Mouse (Mus musculus) embryonic facial prominence, embryonic 14.5 days (tissue): Measurements from ENCODE around the gene Lrrc49. TPM values are rescaled to one million over a fixed set of nuclear protein-coding genes. Genes with fewer than 3 reads are reported as not detected.

ENCODE experiments used
- ATAC-seq: fragments of 200-750 bp; cut with Nextera tagmentation; 2 replicates; pipeline ENCODE4 v1.8.0; 2017; ENCODE audit warnings: low read depth, moderate number of reproducible peaks, moderate TSS enrichment
- DNase-seq: peaks from one replicate; pipeline ENCODE4 v3.0.0-alpha.2; 2015; ENCODE audit warnings: low spot score
- H3K27ac ChIP-seq: fragments of 300-500 bp; sonication (generic); replicated peaks from 2 replicates; pipeline ENCODE4 v1.5.1; 2014; ENCODE audit warnings: low read depth, mild to moderate bottlenecking, low read length, moderate library complexity
- H3K27me3 ChIP-seq: fragments of 300-500 bp; sonication (generic); replicated peaks from 2 replicates; pipeline ENCODE4 v1.6.1; 2014; ENCODE audit warnings: low read length; ENCODE audit not compliant: control insufficient read depth, insufficient read depth
- H3K36me3 ChIP-seq: fragments of 300-500 bp; sonication (generic); 2 replicates; pipeline ENCODE4 v1.6.1; 2014; ENCODE audit warnings: low read length, mixed read lengths; ENCODE audit not compliant: control insufficient read depth, insufficient read depth
- H3K4me1 ChIP-seq: fragments of 300-500 bp; sonication (generic); 2 replicates; pipeline ENCODE4 v1.6.1; 2014; ENCODE audit warnings: antibody characterized with exemption, low read length; ENCODE audit not compliant: control insufficient read depth, insufficient read depth
- H3K4me2 ChIP-seq: fragments of 300-500 bp; sonication (generic); 2 replicates; pipeline ENCODE4 v1.6.1; 2014; ENCODE audit warnings: low read depth, mild to moderate bottlenecking, low read length, moderate library complexity, mixed read lengths
- H3K4me3 ChIP-seq: fragments of 300-500 bp; sonication (generic); 2 replicates; pipeline ENCODE4 v1.5.1; 2014; ENCODE audit warnings: low read depth, mild to moderate bottlenecking, low read length
- H3K9ac ChIP-seq: fragments of 300-500 bp; sonication (generic); 2 replicates; pipeline ENCODE4 v1.6.1; 2014; ENCODE audit warnings: low read depth, mild to moderate bottlenecking, low read length, moderate library complexity, mixed read lengths
- H3K9me3 ChIP-seq: fragments of 300-500 bp; sonication (generic); 2 replicates; pipeline ENCODE4 v1.6.1; 2016; ENCODE audit warnings: low read length; ENCODE audit not compliant: control insufficient read depth
- WGBS: fragments of 180-500 bp; shearing (Covaris S2); extraction: QIAGEN DNeasy Blood & Tissue Kit; methylation state at CpG from one replicate; pipeline ENCODE4 v1.1.7; 2014; 5-methylcytosine and 5-hydroxymethylcytosine counted together
- polyA plus RNA-seq: library from polyadenylated mRNA; unstranded; fragments of >200 nt; fragmentation: Nextera tagmentation; extraction: Ambion mirVana; gene quantifications from 2 replicates; pipeline ENCODE4 v1.2.1, GENCODE M21; 2014

The Lrrc49 gene
- polyA plus RNA-seq, 1 experiment from 2014 or later: 20.4 TPM

DNA sequence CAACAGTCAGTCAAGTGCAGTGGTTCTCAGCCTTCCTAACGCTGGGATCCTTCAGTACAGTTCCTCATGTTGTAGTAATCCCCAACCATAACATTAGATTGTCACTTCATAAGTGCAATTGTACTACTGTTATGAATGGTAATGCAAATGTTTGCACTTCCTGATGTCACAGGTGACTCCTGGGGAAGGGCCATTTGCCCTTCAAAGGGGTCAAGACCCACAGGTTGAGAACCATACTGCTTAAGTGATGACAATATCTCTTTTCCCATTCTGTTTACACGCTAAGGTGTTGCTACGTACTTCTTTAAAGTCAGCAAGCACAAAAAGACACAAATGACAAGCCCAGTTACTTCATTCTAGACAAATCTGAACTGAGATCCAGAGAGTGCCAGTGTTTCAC lies 22.4 kb downstream of the Lrrc49 start:
- Histone ChIP-seq H3K27ac (no peak overlapping the region), H3K4me3 (no peak overlapping the region), H3K4me1 (no peaks in the 10 kb centered on the region), H3K36me3 (peaks cover 23% of the 10 kb centered on the region), H3K9me3 (no peaks in the 10 kb centered on the region), H3K9ac (no peak overlapping the region), H3K27me3 (no peaks in the 10 kb centered on the region), H3K4me2 (no peak overlapping the region)
- DNase-seq (no peak), ATAC-seq (no peak)
- WGBS: 96% methylated on average over 3 of the region's 3 CpGs

DNA sequence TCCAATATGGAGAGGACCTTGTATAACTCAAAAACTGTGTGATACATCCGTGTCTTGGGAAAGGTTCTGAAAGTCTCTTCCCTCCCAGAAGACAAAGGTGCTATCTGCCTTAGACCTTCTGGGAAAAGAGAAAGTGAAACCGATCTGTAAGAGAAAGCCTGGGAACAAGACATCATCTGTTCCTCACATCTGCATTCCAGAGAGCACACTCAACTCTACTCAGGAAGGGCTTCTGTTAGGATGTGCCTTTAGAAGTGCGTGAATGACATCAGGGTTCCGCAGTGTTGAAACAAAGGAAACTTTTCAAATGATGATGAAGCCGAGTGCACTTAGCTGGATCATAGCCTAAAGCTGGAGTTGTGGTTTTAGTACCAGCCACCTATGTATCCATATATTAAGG lies 23.1 kb downstream of the Lrrc49 start:
- no peak overlapping the region for H3K9ac ChIP-seq
- no peak overlapping the region for H3K4me2 ChIP-seq
- 82% methylated on average over 5 of the region's 5 CpGs for WGBS
- H3K27ac ChIP-seq: no peak overlapping the region
- no peaks in the 10 kb centered on the region for H3K4me1 ChIP-seq
- H3K27me3 ChIP-seq: no peaks in the 10 kb centered on the region
- no peak overlapping the region for H3K4me3 ChIP-seq
- peaks cover 19% of the 10 kb centered on the region for H3K36me3 ChIP-seq
- no peaks in the 10 kb centered on the region for H3K9me3 ChIP-seq
- ATAC-seq (no peak), DNase-seq (no peak)

DNA sequence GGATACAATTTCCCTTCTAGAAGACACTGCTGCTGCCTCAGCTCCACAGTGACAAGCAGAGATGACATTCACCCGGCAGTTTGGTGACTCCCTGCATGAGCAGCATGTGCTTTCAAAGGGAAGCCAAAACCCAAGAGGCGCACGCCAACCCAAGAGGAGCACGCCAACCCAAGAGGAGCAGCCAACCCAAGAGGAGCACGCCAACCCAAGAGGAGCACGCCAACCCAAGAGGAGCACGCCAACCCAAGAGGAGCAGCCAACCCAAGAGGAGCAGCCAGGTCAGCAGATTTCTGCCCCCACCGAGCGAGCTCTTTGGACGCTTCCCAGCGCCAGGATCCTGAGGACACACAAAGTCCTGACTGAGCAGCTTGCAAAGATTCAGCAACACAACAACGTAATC lies 23.6 kb downstream of the Lrrc49 start:
- no peak for DNase-seq
- Histone ChIP-seq H3K9me3 (no peaks in the 10 kb centered on the region), H3K4me1 (no peaks in the 10 kb centered on the region), H3K27me3 (no peaks in the 10 kb centered on the region), H3K4me3 (no peak overlapping the region), H3K36me3 (peaks cover 19% of the 10 kb centered on the region), H3K4me2 (no peak overlapping the region), H3K27ac (no peak overlapping the region), H3K9ac (no peak overlapping the region)
- no peak for ATAC-seq
- 93% methylated on average over 12 of the region's 12 CpGs for WGBS

DNA sequence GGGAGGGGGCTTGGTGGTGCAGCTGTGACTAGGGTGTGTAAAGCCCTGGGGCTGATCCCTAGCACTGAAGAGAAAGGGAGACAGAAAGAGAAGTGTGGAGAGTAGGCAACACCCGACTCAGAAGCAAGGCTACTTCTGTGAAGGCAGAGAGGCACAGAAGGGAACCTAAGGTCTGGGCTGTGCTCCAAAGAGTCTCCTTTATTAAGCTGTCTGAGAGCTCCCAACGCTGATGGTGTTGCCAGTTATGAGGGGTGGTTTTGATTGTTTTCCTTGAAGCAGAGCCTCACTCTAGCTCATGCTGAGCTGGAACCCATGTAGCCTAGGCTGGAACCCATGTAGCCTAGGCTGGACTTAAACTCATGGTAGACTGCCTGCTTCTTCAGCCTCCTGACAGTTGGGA lies 25.0 kb downstream of the Lrrc49 start:
- no peak for DNase-seq
- H3K9me3 ChIP-seq: no peaks in the 10 kb centered on the region
- H3K4me2 ChIP-seq: no peak overlapping the region
- ATAC-seq: no peak
- no peak overlapping the region for H3K4me3 ChIP-seq
- no peaks in the 10 kb centered on the region for H3K27me3 ChIP-seq
- H3K36me3 ChIP-seq: peaks cover 19% of the 10 kb centered on the region
- no peaks in the 10 kb centered on the region for H3K4me1 ChIP-seq
- H3K9ac ChIP-seq: no peak overlapping the region
- no peak overlapping the region for H3K27ac ChIP-seq
- WGBS: 81% methylated on average over 2 of the region's 2 CpGs

DNA sequence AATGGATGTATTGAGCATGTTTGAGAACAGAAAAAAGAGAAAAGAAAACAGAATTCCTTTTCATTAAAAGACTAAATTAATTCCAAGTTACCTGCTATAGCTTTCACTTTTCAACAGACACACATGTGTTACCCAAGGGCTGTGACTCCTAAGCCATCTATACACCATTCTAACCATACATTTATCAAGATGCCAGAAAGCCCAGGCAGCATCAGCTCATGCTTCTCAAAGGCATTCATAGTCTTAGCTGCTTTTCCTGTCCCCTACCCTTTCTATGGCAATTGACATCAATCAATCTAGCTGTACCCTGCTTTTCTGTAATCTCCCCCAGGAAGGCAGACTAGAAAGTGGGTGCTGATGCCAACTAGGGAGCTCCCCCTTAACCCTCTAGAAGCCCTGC lies 34.4 kb downstream of the Lrrc49 start:
- Histone ChIP-seq H3K4me1 (no peaks in the 10 kb centered on the region), H3K4me2 (no peak overlapping the region), H3K36me3 (no peaks in the 10 kb centered on the region), H3K27me3 (no peaks in the 10 kb centered on the region), H3K4me3 (no peak overlapping the region), H3K9ac (no peak overlapping the region), H3K27ac (no peak overlapping the region), H3K9me3 (no peaks in the 10 kb centered on the region)
- DNase-seq (no peak), ATAC-seq (no peak)

DNA sequence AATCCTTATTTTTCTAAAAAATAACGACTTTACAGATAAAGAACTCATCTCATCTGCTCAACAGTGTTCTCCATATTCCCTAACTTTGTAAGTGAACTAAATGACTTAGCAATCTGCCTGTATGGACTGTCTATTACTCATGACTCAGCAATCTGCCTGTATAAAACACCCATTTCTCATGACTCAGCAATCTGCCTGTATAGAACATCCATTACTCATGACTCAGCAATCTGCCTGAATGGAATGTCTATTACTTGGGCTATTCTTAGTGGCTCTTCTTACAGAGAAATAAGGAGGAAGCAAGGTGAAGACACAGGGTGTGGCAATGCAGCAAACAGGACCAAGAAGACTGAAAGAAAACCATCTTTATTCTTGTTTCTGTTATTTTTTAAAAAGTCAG lies 34.8 kb downstream of the Lrrc49 start:
- Histone ChIP-seq H3K4me1 (no peaks in the 10 kb centered on the region), H3K9ac (no peak overlapping the region), H3K9me3 (no peaks in the 10 kb centered on the region), H3K27me3 (no peaks in the 10 kb centered on the region), H3K36me3 (no peaks in the 10 kb centered on the region), H3K4me3 (no peak overlapping the region), H3K27ac (no peak overlapping the region), H3K4me2 (no peak overlapping the region)
- DNase-seq: no peak
- no peak for ATAC-seq
- WGBS: 98% methylated on average over 1 of the region's 1 CpGs

DNA sequence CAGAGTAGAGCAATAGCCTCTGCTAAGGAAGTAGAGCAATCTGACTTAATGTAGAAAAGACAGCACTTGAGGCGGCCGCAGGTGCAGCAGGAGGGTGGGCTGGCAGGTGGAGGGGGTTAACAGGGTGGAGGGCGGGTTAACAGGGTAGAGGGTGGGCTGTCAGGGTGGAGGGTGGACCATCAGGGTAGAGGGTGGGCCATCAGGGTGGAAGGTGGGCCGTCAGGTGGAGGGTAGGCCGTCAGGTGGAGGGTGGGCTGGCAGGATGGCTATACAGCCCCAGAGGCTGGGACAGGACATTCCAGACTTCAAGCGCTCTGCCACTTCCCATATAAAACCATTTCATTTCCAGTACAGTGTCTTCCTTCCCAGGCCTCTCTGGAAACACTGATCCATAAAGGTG lies 37.7 kb downstream of the Lrrc49 start:
- Histone ChIP-seq H3K27ac (no peak overlapping the region), H3K4me2 (no peak overlapping the region), H3K4me1 (no peaks in the 10 kb centered on the region), H3K4me3 (no peak overlapping the region), H3K9me3 (no peaks in the 10 kb centered on the region), H3K27me3 (no peaks in the 10 kb centered on the region), H3K36me3 (no peaks in the 10 kb centered on the region), H3K9ac (no peak overlapping the region)
- ATAC-seq (no peak), DNase-seq (no peak)
- WGBS: 76% methylated on average over 6 of the region's 6 CpGs

DNA sequence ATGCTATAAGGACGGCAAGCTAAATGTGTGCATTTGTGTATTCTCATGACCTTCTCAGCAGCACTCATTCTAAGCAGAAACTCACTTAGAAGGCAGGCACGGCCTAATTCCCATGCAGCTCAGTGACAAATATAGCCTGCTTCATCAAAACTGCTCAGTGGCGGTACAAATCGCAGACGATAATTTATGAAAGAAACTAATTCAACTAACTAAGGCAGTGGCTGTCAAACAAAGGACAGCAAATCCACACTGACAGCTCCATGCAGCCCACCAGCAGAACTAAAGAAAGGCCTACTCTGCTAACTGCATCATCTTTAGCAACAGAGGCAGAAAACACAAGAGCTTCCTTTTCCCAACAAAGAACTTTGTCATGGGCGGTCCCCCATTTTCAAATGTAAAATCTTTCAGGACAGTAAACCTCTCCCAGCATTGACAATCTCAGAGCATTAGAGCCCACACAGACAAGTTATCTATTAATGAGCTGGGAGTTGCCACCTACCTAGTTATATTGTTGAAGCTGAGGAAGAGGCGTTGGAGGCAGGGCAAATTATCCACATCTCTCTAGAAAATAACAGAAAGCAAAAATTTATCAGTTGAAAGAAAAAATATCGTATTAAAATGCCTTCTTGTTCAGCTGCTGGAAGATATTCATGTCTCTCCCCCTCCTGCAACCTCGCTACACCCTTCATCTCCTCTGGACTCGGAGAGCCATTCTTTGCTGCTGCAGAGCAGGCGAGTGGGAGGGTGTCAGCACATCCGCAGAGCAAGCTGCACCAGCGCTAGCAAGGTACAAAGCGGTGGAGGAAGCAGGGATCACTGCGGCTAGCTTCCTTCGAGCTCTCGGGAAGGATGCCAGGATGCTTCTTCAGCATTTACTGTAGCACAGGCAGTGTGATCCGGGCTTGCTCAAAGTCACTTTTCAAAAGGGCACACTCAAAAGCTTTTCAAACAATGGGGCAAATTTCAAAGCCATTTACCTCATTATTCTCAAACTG lies 38.7 kb downstream of the Lrrc49 start:
- WGBS: 62% methylated on average over 18 of the region's 18 CpGs
- Histone ChIP-seq H3K27ac (no peak overlapping the region; the same call in 1 of the 2 replicates), H3K4me3 (no peak overlapping the region), H3K36me3 (no peaks in the 10 kb centered on the region), H3K9ac (0 out of 2 replicates have a peak overlapping the region, but pooled peaks have one; percentile 5), H3K4me1 (no peaks in the 10 kb centered on the region), H3K4me2 (no peak overlapping the region), H3K9me3 (no peaks in the 10 kb centered on the region), H3K27me3 (no peaks in the 10 kb centered on the region)
- DNase-seq (peak; percentile 81), ATAC-seq (peak; percentile 57; the same call in 1 of the 2 replicates)

DNA sequence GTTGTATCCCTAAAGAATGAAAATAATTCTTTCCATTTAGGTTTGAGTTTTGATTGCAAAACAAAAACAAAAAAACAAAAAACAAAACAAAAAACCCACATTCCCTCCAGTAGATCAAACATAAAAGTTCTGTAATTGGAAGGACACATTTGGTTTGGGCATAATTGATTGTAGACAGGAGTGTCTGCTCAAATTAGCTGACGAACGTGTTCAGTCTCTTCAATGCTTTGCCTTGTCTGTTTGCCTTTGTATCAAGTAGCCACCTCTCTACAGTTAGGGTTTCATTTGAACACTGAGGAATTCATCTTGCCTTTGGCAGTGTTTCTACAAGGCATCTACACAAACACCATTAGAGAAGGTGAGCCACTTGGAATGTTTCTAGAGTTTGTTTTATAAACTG lies 54.4 kb downstream of the Lrrc49 start:
- WGBS: 35% methylated on average over 2 of the region's 2 CpGs
- no peak overlapping the region for H3K9ac ChIP-seq

More for the DNA sequence above, 54.4 kb downstream of the Lrrc49 start:
- DNase-seq: peak; percentile 11
- Histone ChIP-seq H3K9me3 (no peaks in the 10 kb centered on the region), H3K4me2 (no peak overlapping the region), H3K4me3 (no peak overlapping the region), H3K27me3 (no peaks in the 10 kb centered on the region), H3K4me1 (no peaks in the 10 kb centered on the region), H3K27ac (no peak overlapping the region), H3K36me3 (no peaks in the 10 kb centered on the region)
- no peak for ATAC-seq
